Mouse (Mus musculus) cerebral cortex, adult 2 months (tissue): Measurements from ENCODE around the gene Csf2rb2.

Experiments used
- WGBS: fragments of 180-500 bp; shearing (Covaris S2); methylation state at CpG from one replicate; pipeline ENCODE4 v1.1.7; 2018; 5-methylcytosine and 5-hydroxymethylcytosine counted together

Csf2rb2 gene

GRCm38 (mm10) chr15:78248410-78248809, 57.1 kb downstream of the Csf2rb2 start:
- 82% methylated on average over 3 of the region's 3 CpGs for WGBS

- 81% methylated on average over 2 of the region's 2 CpGs for WGBS
These were observed 57.9 kb downstream of the Csf2rb2 start for GRCm38 (mm10) chr15:78247659-78248058.

GRCm38 (mm10) chr15:78246143-78247116, 59.1 kb downstream of the Csf2rb2 start:
- 84% methylated on average over 18 of the region's 18 CpGs for WGBS

GRCm38 (mm10) chr15:78244695-78245492, 60.6 kb downstream of the Csf2rb2 start, which contains the start of gene Ncf4:
Ncf4 (plus strand) TSS chr15:78244801.
- WGBS = 76% methylated on average over 7 of the region's 7 CpGs

GRCm38 (mm10) chr15:78243774-78244173, 61.7 kb downstream of the Csf2rb2 start:
- whole genome bisulfite sequencing = 38% methylated on average over 6 of the region's 6 CpGs

- 81% methylated on average over 8 of the region's 8 CpGs for WGBS
These were observed 62.5 kb downstream of the Csf2rb2 start for GRCm38 (mm10) chr15:78243061-78243460.

DNA sequence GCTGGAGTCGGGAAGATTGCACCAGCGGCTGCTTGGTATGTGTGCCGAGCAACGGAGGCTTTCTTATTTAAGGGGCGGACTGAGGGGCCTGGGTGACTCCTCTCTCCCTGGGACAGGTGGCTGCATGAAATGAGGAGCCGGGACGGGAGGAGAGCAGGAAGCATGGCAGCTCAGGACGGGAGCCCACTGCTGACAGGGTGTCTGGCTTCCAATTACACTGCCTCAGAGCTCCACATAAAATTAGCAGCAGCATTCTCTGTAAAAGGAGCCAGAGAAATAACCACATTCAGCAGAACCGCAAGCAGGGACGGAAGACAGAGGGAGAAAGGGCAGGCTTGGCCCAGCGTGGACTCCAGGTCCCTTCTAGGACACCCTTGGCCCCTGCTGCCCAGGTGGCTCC, 64.2 kb downstream of the Csf2rb2 start:
- 43% methylated on average over 11 of the region's 11 CpGs for WGBS

- 75% methylated on average over 14 of the region's 14 CpGs for WGBS
These were observed 65.4 kb downstream of the Csf2rb2 start for GRCm38 (mm10) chr15:78239956-78240617.

DNA sequence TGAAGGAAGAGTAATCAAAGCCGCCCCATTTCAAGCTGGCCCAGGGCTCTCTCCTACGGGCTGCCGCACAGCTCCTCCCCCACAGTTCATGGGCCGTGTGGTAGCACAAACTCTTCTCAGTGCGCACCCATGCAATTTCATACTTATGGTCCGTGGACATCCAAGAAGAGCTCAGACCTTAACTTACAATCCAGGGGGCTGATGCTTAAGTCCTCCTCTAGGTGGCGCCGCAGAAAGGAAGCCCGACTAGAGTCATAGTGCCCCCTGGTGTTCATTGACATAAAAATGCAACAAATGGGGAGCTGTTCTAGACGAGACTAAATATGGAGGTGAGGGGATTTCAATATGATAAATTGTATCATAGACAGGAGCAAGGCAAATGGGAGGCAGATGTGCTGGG, 66.1 kb downstream of the Csf2rb2 start:
- WGBS = 28% methylated on average over 10 of the region's 10 CpGs

GRCm38 (mm10) chr15:78234823-78235509, 70.6 kb downstream of the Csf2rb2 start:
- WGBS = 82% methylated on average over 5 of the region's 5 CpGs
